Mouse (Mus musculus) embryonic facial prominence, embryonic 12.5 days (tissue): Measurements from ENCODE around the gene Tnfsf15. TPM values are rescaled to one million over a fixed set of nuclear protein-coding genes. Genes with fewer than 3 reads are reported as not detected.

ENCODE experiments used
- ATAC-seq: fragments of 200-750 bp; cut with Nextera tagmentation; 2 replicates; pipeline ENCODE4 v1.8.0; 2017; ENCODE audit not compliant: insufficient number of reproducible peaks, insufficient read depth, low FRiP score, low TSS enrichment
- H3K27ac ChIP-seq: fragments of 300-500 bp; sonication (generic); 2 replicates; pipeline ENCODE4 v1.5.1; 2016; ENCODE audit warnings: mild to moderate bottlenecking
- H3K27me3 ChIP-seq: fragments of 300-500 bp; sonication (generic); 2 replicates; pipeline ENCODE4 v1.6.1; 2016; ENCODE audit warnings: mild to moderate bottlenecking, moderate library complexity
- H3K36me3 ChIP-seq: fragments of 300-500 bp; sonication (generic); 2 replicates; pipeline ENCODE4 v1.6.1; 2016; ENCODE audit warnings: mild to moderate bottlenecking
- H3K4me1 ChIP-seq: fragments of 300-500 bp; sonication (generic); 2 replicates; pipeline ENCODE4 v1.6.1; 2016
- H3K4me2 ChIP-seq: fragments of 300-500 bp; sonication (generic); replicated peaks from 2 replicates; pipeline ENCODE4 v1.6.1; 2016; ENCODE audit warnings: mild to moderate bottlenecking, moderate library complexity
- H3K4me3 ChIP-seq: fragments of 300-500 bp; sonication (generic); 2 replicates; pipeline ENCODE4 v1.5.1; 2016; ENCODE audit warnings: mild to moderate bottlenecking
- H3K9ac ChIP-seq: fragments of 300-500 bp; sonication (generic); 2 replicates; pipeline ENCODE4 v1.6.1; 2016; ENCODE audit warnings: mild to moderate bottlenecking, moderate library complexity
- H3K9me3 ChIP-seq: fragments of 300-500 bp; sonication (generic); 2 replicates; pipeline ENCODE4 v1.6.1; 2016; ENCODE audit warnings: mild to moderate bottlenecking, moderate library complexity
- WGBS: fragments of 180-500 bp; shearing (Covaris S2); methylation state at CpG from one replicate; pipeline ENCODE4 v1.1.7; 2016; 5-methylcytosine and 5-hydroxymethylcytosine counted together
- polyA plus RNA-seq: library from polyadenylated mRNA; unstranded; fragments of >200 nt; fragmentation: Nextera tagmentation; extraction: Ambion mirVana; gene quantifications from 2 replicates; pipeline ENCODE4 v1.2.1, GENCODE M21; 2016

The Tnfsf15 gene
- polyA plus RNA-seq, 1 experiment from 2014 or later: not detected

- H3K27ac ChIP-seq: no peak overlapping the region
Observed at GRCm38 (mm10) chr4:63740001-63740400, 4.9 kb downstream of the Tnfsf15 start.

DNA sequence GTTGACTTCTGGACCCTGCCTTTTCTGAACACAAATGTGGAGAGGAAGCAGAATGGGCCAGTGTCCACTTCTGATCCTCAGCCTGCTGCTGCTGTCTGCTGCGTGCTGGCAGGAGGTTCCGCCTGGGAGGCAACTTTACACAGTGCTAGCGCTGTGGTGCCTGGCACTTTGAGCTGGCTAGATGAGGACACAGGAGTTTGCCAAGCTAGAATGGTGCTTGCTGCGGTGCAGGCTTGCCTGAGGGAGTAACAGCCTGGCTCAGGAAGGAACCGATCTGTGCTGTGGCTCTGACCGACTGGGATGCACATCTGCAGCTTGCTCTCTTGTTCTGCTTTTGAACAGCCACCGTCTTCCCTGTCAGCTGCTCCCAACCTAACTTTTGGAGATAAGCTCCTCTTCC is 5.4 kb downstream of the Tnfsf15 start:
- no peak overlapping the region for H3K4me2 ChIP-seq
- WGBS: 43% methylated on average over 7 of the region's 7 CpGs
- H3K27me3 ChIP-seq: no peaks in the 10 kb centered on the region
- no peak overlapping the region for H3K9ac ChIP-seq
- peaks cover 11% of the 10 kb centered on the region; the same call in 1 of the 2 replicates for H3K4me1 ChIP-seq
- no peaks in the 10 kb centered on the region for H3K36me3 ChIP-seq
- ATAC-seq: no peak
- no peak overlapping the region for H3K27ac ChIP-seq
- no peaks in the 10 kb centered on the region for H3K9me3 ChIP-seq
- no peak overlapping the region for H3K4me3 ChIP-seq

More at GRCm38 (mm10) chr4:63740001-63740400, 4.9 kb downstream of the Tnfsf15 start:
- no peak for ATAC-seq
- Histone ChIP-seq H3K27me3 (no peaks in the 10 kb centered on the region), H3K9ac (no peak overlapping the region), H3K36me3 (no peaks in the 10 kb centered on the region), H3K4me2 (no peak overlapping the region), H3K4me3 (no peak overlapping the region), H3K4me1 (peaks cover 14% of the 10 kb centered on the region; the same call in 1 of the 2 replicates), H3K9me3 (no peaks in the 10 kb centered on the region)
- WGBS: 83% methylated on average over 3 of the region's 3 CpGs

GRCm38 (mm10) chr4:63738364-63738997 is 6.4 kb downstream of the Tnfsf15 start:
- H3K27ac ChIP-seq: no peak overlapping the region
- H3K4me3 ChIP-seq: no peak overlapping the region
- ATAC-seq: no peak
- no peaks in the 10 kb centered on the region for H3K27me3 ChIP-seq
- no peaks in the 10 kb centered on the region for H3K36me3 ChIP-seq
- WGBS: 70% methylated on average over 9 of the region's 9 CpGs
- H3K9ac ChIP-seq: no peak overlapping the region
- H3K4me2 ChIP-seq: no peak overlapping the region
- H3K9me3 ChIP-seq: no peaks in the 10 kb centered on the region
- H3K4me1 ChIP-seq: peaks cover 11% of the 10 kb centered on the region; the same call in 1 of the 2 replicates

GRCm38 (mm10) chr4:63731299-63731698 is 13.6 kb downstream of the Tnfsf15 start:
- peaks cover 9% of the 10 kb centered on the region for H3K4me1 ChIP-seq
- no peak overlapping the region for H3K27ac ChIP-seq
- no peaks in the 10 kb centered on the region for H3K9me3 ChIP-seq
- no peaks in the 10 kb centered on the region for H3K27me3 ChIP-seq
- no peak overlapping the region for H3K4me3 ChIP-seq
- H3K36me3 ChIP-seq: no peaks in the 10 kb centered on the region
- no peak for ATAC-seq
- 61% methylated on average over 2 of the region's 2 CpGs for WGBS
- H3K4me2 ChIP-seq: no peak overlapping the region
- H3K9ac ChIP-seq: no peak overlapping the region

GRCm38 (mm10) chr4:63726727-63727126 is 18.2 kb downstream of the Tnfsf15 start:
- Histone ChIP-seq H3K4me3 (no peak overlapping the region), H3K27ac (no peak overlapping the region), H3K9ac (no peak overlapping the region), H3K27me3 (no peaks in the 10 kb centered on the region), H3K36me3 (no peaks in the 10 kb centered on the region), H3K4me1 (peaks cover 9% of the 10 kb centered on the region), H3K4me2 (no peak overlapping the region), H3K9me3 (no peaks in the 10 kb centered on the region)
- WGBS: 45% methylated on average over 4 of the region's 4 CpGs
- no peak for ATAC-seq

DNA sequence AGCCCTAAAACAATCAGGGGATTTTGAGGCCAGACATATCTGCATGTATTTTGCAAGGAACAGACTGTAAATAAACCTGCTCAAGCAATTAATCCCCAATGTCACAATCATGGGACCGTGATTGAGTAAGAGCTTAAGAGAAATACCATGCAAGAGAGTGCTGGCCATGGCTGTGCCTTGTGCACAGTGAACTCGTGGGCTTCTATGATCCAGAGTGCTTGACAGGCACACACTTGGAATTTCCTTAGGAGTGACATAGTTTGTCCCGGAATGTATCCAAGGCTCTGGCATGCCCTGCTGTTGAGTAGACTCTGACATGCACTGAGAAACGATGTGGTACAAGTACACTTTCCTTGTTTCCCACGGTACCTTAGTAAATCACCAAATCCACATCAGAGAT is 18.9 kb downstream of the Tnfsf15 start:
- Histone ChIP-seq H3K4me3 (no peak overlapping the region), H3K4me2 (no peak overlapping the region), H3K4me1 (peaks cover 9% of the 10 kb centered on the region), H3K27ac (no peak overlapping the region), H3K27me3 (no peaks in the 10 kb centered on the region), H3K36me3 (no peaks in the 10 kb centered on the region), H3K9ac (no peak overlapping the region), H3K9me3 (no peaks in the 10 kb centered on the region)
- 64% methylated on average over 5 of the region's 5 CpGs for WGBS
- no peak for ATAC-seq

- no peak for ATAC-seq
- Histone ChIP-seq H3K9me3 (no peaks in the 10 kb centered on the region), H3K4me2 (no peak overlapping the region), H3K36me3 (no peaks in the 10 kb centered on the region), H3K9ac (no peak overlapping the region), H3K27ac (no peak overlapping the region), H3K4me1 (no peaks in the 10 kb centered on the region), H3K27me3 (no peaks in the 10 kb centered on the region), H3K4me3 (no peak overlapping the region)
- 69% methylated on average over 8 of the region's 8 CpGs for WGBS
Observed at GRCm38 (mm10) chr4:63717922-63718643, 26.8 kb downstream of the Tnfsf15 start.

- Histone ChIP-seq H3K4me2 (no peak overlapping the region), H3K36me3 (no peaks in the 10 kb centered on the region), H3K4me1 (no peaks in the 10 kb centered on the region), H3K4me3 (no peak overlapping the region), H3K9ac (no peak overlapping the region), H3K9me3 (no peaks in the 10 kb centered on the region), H3K27ac (no peak overlapping the region), H3K27me3 (no peaks in the 10 kb centered on the region)
- ATAC-seq: no peak
- 94% methylated on average over 5 of the region's 5 CpGs for WGBS
Observed at GRCm38 (mm10) chr4:63711886-63712285, 33.0 kb downstream of the Tnfsf15 start.

- H3K27me3 ChIP-seq: no peaks in the 10 kb centered on the region
- 55% methylated on average over 8 of the region's 8 CpGs for WGBS
- H3K9me3 ChIP-seq: no peaks in the 10 kb centered on the region
- H3K9ac ChIP-seq: no peak overlapping the region
- no peaks in the 10 kb centered on the region for H3K4me1 ChIP-seq
- H3K36me3 ChIP-seq: no peaks in the 10 kb centered on the region
- no peak overlapping the region for H3K4me3 ChIP-seq
- H3K27ac ChIP-seq: no peak overlapping the region
- no peak for ATAC-seq
- no peak overlapping the region for H3K4me2 ChIP-seq
Observed at GRCm38 (mm10) chr4:63710431-63711220, 34.3 kb downstream of the Tnfsf15 start.

DNA sequence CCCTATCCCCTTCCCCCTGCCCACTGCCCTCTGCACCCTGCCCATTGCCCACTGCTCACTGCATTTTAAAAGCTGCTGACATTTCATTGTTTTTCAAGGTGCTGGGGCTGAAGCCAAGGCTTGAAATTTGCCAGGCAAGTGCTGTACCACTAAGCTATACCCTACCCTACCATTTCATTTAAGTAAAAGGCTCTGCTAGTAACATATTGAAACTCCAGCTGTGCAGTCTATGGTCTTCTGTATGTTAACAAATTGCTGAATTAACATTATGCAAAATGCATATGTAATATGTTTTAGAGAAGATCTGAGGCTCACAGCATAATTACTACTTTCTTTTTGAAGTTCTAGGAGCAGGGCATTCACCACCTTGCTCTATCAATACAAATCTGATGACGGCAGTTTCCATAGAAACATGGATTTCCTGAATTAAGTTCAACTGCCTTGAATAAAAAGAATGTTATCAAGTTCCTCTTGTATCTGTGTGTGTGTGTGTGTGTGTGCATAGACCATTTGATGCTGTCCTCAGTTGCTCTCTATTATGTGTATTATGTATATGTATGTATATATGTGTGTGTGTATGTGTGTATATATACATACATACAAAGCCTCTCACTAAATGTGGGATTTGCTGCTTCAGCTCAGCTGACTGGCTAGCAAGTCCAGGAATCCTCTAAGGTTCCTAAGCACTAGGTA is 38.5 kb downstream of the Tnfsf15 start:
- Histone ChIP-seq H3K36me3 (no peaks in the 10 kb centered on the region), H3K27ac (no peak overlapping the region), H3K9me3 (no peaks in the 10 kb centered on the region), H3K4me2 (no peak overlapping the region), H3K4me1 (no peaks in the 10 kb centered on the region), H3K27me3 (no peaks in the 10 kb centered on the region), H3K4me3 (no peak overlapping the region), H3K9ac (no peak overlapping the region)
- 71% methylated on average over 1 of the region's 1 CpGs for WGBS
- ATAC-seq: no peak

DNA sequence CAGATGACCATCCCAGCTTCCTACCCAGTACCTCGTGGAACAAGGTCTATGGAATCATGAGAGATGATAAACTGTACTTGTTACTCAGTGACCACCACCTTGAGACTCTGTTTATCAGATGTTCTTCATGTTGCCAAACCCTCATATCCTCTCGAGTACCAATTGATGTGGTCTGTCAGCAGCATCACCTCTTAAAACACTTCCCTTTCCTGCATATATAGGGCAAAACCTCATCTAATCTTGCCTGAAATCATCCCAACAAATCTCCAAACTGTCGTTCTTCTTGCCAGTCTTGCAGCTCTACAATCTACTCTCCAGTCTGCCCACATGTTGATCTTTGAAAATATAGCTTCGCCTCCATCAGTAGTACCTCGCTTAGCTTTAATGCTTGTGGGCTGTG is 40.7 kb downstream of the Tnfsf15 start:
- H3K36me3 ChIP-seq: no peaks in the 10 kb centered on the region
- WGBS: 82% methylated on average over 5 of the region's 5 CpGs
- no peaks in the 10 kb centered on the region for H3K9me3 ChIP-seq
- no peak overlapping the region for H3K9ac ChIP-seq
- H3K27me3 ChIP-seq: no peaks in the 10 kb centered on the region
- H3K4me2 ChIP-seq: no peak overlapping the region
- H3K4me3 ChIP-seq: no peak overlapping the region
- H3K4me1 ChIP-seq: no peaks in the 10 kb centered on the region
- no peak for ATAC-seq
- no peak overlapping the region for H3K27ac ChIP-seq
